Mouse (Mus musculus): Measurements from ENCODE around the gene Dst. TPM values are rescaled to one million over a fixed set of nuclear protein-coding genes. Genes with fewer than 3 reads are reported as not detected.

The Dst gene
- polyA plus RNA-seq, 1 experiment from 2014 or later: 28.4 TPM

DNA sequence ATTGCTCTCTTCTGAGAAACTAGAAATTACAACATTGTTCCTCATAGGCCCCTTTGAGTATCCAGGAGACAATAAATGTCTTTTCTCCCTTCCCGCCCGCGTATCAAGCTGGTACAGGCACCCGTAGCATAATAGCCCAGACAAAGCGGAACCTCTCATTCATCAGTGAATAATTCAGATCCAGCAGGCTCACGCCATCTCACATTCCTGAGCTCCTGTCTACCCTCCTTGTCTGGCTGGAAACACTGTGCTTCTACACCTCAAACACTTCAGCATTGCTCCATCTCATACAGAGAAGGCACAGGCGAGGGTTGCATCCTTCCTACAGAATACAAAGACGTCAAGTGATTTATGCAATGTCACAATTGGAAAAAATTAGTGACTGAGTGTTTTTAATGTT is 23.8 kb downstream of the Dst start:
- no peaks in the 10 kb centered on the region for H3K4me1 ChIP-seq (replicated peaks)
- no peaks in the 10 kb centered on the region for H3K9me3 ChIP-seq (replicated peaks)
- no peak overlapping the region for H3K4me2 ChIP-seq
- no peak for ATAC-seq (ENCODE audit: insufficient number of reproducible peaks, low FRiP score)
- no peaks in the 10 kb centered on the region for H3K36me3 ChIP-seq
- no peak overlapping the region for H3K4me3 ChIP-seq
- WGBS: 86% methylated on average over 8 of the region's 8 CpGs
- no peak overlapping the region for H3K27ac ChIP-seq (ENCODE audit: poor library complexity, severe bottlenecking)
- H3K27me3 ChIP-seq (replicated peaks): no peaks in the 10 kb centered on the region
- H3K9ac ChIP-seq: no peak overlapping the region

DNA sequence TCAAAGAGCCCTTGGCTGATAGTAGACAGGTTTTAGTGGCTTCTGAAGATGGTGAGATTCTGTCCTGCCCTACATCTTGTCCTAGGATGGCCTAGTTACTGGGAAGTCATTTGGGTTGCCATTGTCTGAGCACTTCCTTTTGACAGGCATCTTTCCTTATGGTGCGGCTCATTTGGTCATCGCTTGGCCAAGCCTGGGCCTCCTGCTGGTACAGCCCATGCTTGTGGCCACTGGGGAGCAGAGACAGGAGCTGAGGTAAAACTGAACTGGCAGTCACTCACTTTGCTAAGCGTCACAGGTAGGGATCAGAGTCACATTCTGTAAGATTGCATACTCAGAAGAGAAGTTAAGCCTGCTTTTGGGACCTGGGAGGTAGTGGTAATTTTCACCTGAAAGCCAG is 24.2 kb downstream of the Dst start:
- Histone ChIP-seq H3K4me2 (no peak overlapping the region), H3K27me3 (replicated peaks) (no peaks in the 10 kb centered on the region), H3K4me3 (no peak overlapping the region), H3K4me1 (replicated peaks) (no peaks in the 10 kb centered on the region), H3K9ac (no peak overlapping the region), H3K9me3 (replicated peaks) (no peaks in the 10 kb centered on the region), H3K27ac (ENCODE audit: poor library complexity, severe bottlenecking) (no peak overlapping the region), H3K36me3 (no peaks in the 10 kb centered on the region)
- no peak for ATAC-seq (ENCODE audit: insufficient number of reproducible peaks, low FRiP score)
- WGBS: 91% methylated on average over 3 of the region's 3 CpGs

DNA sequence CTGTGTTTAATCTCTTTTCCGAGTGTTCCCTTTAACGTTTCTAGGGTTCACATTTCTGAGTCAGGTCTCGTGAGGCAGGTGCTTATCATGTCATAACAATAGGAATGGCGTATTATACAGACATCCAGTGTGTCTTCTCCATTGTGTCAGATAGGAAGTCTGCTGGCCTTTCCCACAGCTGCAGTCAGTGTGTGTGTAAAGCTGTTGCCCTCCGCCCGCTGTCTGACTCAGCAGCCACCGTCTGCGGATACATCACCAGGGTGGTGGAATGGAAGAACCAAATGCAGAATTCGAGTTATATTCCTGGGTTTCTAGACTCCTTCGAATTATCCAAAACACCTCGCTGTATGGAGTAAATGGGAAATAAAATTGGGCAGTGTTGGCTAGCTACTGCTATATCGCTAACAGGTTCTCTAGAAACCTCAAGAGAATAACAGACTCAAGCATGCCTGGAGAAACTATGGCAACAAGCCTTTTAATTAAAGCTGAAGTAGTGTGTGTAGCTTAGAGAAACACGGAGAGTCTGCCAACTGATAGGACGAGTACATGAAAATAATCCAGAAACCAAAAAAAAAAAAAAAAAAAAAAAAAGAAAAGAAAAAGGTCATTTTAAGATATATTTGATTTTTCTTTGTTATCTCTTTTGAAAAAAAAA is 24.9 kb downstream of the Dst start:
- no peaks in the 10 kb centered on the region for H3K36me3 ChIP-seq
- no peaks in the 10 kb centered on the region for H3K9me3 ChIP-seq (replicated peaks)
- ATAC-seq (ENCODE audit: insufficient number of reproducible peaks, low FRiP score): no peak
- 78% methylated on average over 14 of the region's 14 CpGs for WGBS
- no peaks in the 10 kb centered on the region for H3K27me3 ChIP-seq (replicated peaks)
- no peak overlapping the region for H3K9ac ChIP-seq
- no peak overlapping the region for H3K27ac ChIP-seq (ENCODE audit: poor library complexity, severe bottlenecking)
- H3K4me2 ChIP-seq: no peak overlapping the region
- no peak overlapping the region for H3K4me3 ChIP-seq
- H3K4me1 ChIP-seq (replicated peaks): no peaks in the 10 kb centered on the region

DNA sequence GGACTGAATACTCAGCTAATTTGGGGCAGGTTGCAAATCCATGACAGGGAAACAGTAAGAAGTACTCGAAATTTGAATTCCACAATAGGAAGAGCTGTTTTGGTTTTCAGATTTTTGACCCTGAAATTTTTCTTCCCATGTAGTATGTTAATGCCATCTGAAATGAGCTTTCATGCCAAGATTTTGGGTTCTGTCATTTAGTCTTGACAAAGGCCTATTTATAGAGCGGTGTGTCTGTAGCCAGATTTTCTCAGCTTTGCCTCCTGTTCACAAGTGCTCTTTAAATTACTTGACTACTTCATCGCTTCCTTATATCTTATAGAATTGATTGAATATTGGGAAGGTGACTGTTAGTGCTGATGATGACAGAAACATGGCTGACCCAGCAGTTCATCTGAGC is 27.9 kb downstream of the Dst start:
- Histone ChIP-seq H3K27me3 (replicated peaks) (no peaks in the 10 kb centered on the region), H3K4me3 (no peak overlapping the region), H3K4me2 (no peak overlapping the region), H3K4me1 (replicated peaks) (0 out of 2 replicates have a peak, but pooled peaks cover 4% of the 10 kb centered on the region), H3K36me3 (no peaks in the 10 kb centered on the region), H3K9me3 (replicated peaks) (no peaks in the 10 kb centered on the region), H3K9ac (no peak overlapping the region), H3K27ac (ENCODE audit: poor library complexity, severe bottlenecking) (no peak overlapping the region)
- WGBS: 77% methylated on average over 3 of the region's 3 CpGs
- no peak for ATAC-seq (ENCODE audit: insufficient number of reproducible peaks, low FRiP score)

DNA sequence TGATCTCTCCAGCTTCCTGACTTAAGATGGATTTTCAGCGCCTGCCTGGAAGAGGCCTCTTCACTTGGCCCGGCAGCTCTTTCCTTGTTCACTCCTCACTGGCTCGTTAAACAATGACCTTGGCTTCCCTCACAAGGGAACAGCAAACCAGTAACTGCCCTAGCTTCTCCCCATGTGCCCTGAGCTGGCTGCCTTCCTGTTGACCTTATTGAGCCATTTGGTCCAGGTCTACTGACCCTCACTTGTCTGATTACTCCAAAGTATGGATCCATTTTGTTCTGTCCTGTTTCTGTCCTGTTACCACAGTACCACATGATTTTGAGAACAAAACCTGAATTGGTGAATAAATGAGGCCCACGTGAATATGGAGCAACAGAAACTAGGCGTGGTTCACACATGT is 31.8 kb downstream of the Dst start:
- Histone ChIP-seq H3K9me3 (replicated peaks) (no peaks in the 10 kb centered on the region), H3K27ac (ENCODE audit: poor library complexity, severe bottlenecking) (no peak overlapping the region), H3K27me3 (replicated peaks) (no peaks in the 10 kb centered on the region), H3K36me3 (no peaks in the 10 kb centered on the region), H3K4me3 (no peak overlapping the region), H3K9ac (no peak overlapping the region), H3K4me1 (replicated peaks) (peaks cover 7% of the 10 kb centered on the region), H3K4me2 (no peak overlapping the region)
- no peak for ATAC-seq (ENCODE audit: insufficient number of reproducible peaks, low FRiP score)
- 71% methylated on average over 5 of the region's 5 CpGs for WGBS

DNA sequence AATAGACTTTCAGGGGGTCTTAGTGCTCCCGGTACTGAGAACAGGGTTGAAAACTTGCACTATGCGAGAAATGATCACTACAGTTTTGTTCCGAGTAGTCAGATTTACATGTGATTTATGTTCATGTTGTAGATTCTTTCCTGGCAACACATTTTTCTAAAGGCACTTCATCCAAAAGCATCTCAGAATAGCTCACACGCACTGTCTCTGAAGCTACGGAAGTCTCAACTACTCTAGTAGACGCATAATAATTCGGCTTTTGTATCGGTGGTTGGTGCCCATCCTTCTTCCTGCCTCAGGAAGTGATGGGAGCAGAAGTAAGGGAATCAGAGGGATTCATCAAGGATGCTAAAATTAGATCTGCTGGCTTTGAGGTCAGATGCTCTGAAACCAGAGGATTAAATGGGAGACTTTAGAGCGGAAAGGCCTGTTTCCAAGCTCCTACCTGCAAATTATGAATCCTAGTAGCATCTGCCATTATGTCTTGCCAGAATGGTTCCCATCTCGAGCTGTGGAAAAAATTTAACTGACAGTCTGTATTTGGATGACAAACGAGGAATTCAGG is 32.4 kb downstream of the Dst start:
- Histone ChIP-seq H3K9me3 (replicated peaks) (no peaks in the 10 kb centered on the region), H3K4me1 (replicated peaks) (peaks cover 14% of the 10 kb centered on the region), H3K27ac (ENCODE audit: poor library complexity, severe bottlenecking) (no peak overlapping the region), H3K4me3 (no peak overlapping the region), H3K9ac (no peak overlapping the region), H3K4me2 (no peak overlapping the region), H3K36me3 (no peaks in the 10 kb centered on the region), H3K27me3 (replicated peaks) (no peaks in the 10 kb centered on the region)
- WGBS: 77% methylated on average over 11 of the region's 11 CpGs
- no peak for ATAC-seq (ENCODE audit: insufficient number of reproducible peaks, low FRiP score)

DNA sequence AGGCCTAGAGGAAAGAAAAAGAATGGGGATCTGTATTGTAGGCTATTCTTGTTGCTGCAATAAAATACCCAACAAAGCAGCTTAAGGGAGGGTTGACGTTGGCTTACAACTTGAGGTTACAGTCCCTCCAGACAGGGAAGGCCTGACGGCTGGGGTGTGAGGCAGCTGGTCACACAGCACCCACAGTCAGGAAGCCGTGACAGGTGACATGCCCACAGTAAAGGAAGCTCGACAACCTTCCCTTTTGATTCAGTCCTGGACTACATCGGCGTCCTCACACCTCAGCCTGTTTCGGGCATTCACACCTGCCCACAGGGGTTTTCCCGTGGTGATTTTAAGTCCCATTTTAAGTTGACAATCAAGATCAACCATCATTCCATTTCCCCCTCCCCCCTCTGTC is 34.6 kb downstream of the Dst start:
- no peaks in the 10 kb centered on the region for H3K27me3 ChIP-seq (replicated peaks)
- no peaks in the 10 kb centered on the region for H3K36me3 ChIP-seq
- no peak overlapping the region for H3K4me2 ChIP-seq
- H3K4me3 ChIP-seq: no peak overlapping the region
- no peak overlapping the region for H3K27ac ChIP-seq (ENCODE audit: poor library complexity, severe bottlenecking)
- 78% methylated on average over 8 of the region's 8 CpGs for WGBS
- H3K4me1 ChIP-seq (replicated peaks): peaks cover 33% of the 10 kb centered on the region
- H3K9me3 ChIP-seq (replicated peaks): no peaks in the 10 kb centered on the region
- H3K9ac ChIP-seq: no peak overlapping the region
- ATAC-seq (ENCODE audit: insufficient number of reproducible peaks, low FRiP score): no peak

DNA sequence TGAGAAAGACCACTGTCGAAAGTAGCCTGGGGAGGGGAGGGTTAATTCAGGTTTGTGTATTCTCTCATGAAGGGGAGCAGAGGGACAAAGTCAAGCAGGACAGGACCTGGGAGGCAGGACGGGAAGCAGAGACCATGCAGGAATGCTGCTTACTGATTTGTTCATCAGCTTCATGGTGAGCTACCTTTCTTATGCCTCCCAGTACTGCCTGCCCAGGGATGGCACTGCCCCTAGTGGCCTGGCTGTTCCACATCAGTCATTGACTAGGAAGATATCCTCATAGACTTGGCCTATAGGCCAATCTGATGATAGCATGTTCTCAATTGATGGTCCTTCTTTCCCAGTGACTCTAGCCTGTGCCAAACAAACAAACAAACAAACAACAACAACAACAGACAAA is 35.9 kb downstream of the Dst start:
- no peak for ATAC-seq (ENCODE audit: insufficient number of reproducible peaks, low FRiP score)
- no peak overlapping the region for H3K4me3 ChIP-seq
- H3K27ac ChIP-seq (ENCODE audit: poor library complexity, severe bottlenecking): no peak overlapping the region

DNA sequence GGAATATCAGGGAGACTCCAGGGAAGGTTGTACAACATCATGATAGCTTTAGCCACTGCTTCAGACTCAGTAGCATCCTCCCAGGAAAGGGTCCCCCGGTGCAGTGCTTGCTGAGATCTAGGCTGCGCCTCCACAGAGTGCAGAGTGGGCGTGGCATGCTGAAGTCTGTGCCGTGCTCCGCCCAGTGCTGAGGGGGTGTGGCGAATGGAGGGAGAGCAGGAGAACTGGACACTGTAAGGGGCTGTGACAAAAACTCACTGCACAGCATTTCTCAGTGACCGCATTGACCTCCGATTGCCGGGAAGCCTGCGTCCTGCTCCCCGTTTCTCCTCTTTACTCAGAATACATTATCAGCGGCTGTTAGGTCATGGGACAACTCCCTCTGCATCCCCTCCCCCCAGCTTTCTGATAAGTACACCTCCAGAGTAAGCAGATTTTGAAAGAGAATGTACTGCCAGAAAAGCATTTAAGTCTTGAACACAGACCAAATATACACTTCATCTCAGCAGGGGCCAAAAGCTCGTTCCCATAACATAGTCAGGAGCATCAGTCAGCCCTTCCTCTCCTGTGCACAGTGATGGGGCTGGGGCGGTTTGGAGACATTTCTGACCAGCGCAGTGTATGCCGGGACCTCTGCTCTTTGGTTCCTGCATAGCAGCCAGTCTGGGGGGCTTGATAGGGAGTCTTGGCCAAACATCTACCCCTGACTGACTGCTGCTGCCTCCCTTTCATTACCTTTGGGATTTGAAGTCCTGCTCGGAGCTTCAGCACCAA is 37.1 kb downstream of the Dst start:
- peak overlapping the region; percentile 78 for H3K27ac ChIP-seq (ENCODE audit: poor library complexity, severe bottlenecking)
- H3K4me1 ChIP-seq (replicated peaks): peaks cover 32% of the 10 kb centered on the region
- H3K4me2 ChIP-seq: peak overlapping the region; percentile 60
- WGBS: 32% methylated on average over 17 of the region's 17 CpGs
- peak overlapping the region; percentile 31 for H3K4me3 ChIP-seq
- ATAC-seq (ENCODE audit: insufficient number of reproducible peaks, low FRiP score): peak; percentile 90
- H3K9me3 ChIP-seq (replicated peaks): no peaks in the 10 kb centered on the region
- no peak overlapping the region; the same call in 1 of the 2 replicates for H3K9ac ChIP-seq
- H3K27me3 ChIP-seq (replicated peaks): no peaks in the 10 kb centered on the region
- H3K36me3 ChIP-seq: no peaks in the 10 kb centered on the region

More for the DNA sequence above, 35.9 kb downstream of the Dst start:
- Histone ChIP-seq H3K9me3 (replicated peaks) (no peaks in the 10 kb centered on the region), H3K9ac (no peak overlapping the region), H3K4me2 (no peak overlapping the region), H3K4me1 (replicated peaks) (peaks cover 36% of the 10 kb centered on the region), H3K36me3 (no peaks in the 10 kb centered on the region), H3K27me3 (replicated peaks) (no peaks in the 10 kb centered on the region)
- 64% methylated on average over 2 of the region's 2 CpGs for WGBS

DNA sequence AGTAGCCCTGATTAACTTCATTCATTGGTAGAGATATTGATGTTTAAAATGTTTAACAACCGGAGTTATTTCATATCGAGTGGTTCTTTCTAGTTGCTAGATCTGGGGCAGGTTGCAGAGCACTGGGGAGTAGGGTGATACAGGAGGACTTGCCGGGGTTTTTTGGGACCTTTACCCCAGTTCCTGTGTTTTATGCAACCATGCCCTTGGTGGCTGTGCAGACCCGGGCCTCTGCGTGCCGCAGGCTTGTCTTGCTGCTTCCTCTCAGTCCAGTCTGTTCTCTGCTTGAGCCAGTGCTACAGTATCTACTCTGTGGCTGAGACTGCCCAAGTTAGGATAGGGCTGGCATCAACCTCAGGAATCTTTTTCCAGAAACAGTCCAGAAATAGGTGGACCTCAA is 37.7 kb downstream of the Dst start:
- H3K9ac ChIP-seq: no peak overlapping the region
- no peaks in the 10 kb centered on the region for H3K36me3 ChIP-seq
- peak overlapping the region; percentile 60; the same call in 1 of the 2 replicates for H3K4me2 ChIP-seq
- no peaks in the 10 kb centered on the region for H3K9me3 ChIP-seq (replicated peaks)
- H3K27me3 ChIP-seq (replicated peaks): no peaks in the 10 kb centered on the region
- no peak for ATAC-seq (ENCODE audit: insufficient number of reproducible peaks, low FRiP score)
- 83% methylated on average over 6 of the region's 6 CpGs for WGBS
- H3K4me1 ChIP-seq (replicated peaks): peaks cover 32% of the 10 kb centered on the region
- peak overlapping the region; percentile 78 for H3K27ac ChIP-seq (ENCODE audit: poor library complexity, severe bottlenecking)
- H3K4me3 ChIP-seq: no peak overlapping the region

DNA sequence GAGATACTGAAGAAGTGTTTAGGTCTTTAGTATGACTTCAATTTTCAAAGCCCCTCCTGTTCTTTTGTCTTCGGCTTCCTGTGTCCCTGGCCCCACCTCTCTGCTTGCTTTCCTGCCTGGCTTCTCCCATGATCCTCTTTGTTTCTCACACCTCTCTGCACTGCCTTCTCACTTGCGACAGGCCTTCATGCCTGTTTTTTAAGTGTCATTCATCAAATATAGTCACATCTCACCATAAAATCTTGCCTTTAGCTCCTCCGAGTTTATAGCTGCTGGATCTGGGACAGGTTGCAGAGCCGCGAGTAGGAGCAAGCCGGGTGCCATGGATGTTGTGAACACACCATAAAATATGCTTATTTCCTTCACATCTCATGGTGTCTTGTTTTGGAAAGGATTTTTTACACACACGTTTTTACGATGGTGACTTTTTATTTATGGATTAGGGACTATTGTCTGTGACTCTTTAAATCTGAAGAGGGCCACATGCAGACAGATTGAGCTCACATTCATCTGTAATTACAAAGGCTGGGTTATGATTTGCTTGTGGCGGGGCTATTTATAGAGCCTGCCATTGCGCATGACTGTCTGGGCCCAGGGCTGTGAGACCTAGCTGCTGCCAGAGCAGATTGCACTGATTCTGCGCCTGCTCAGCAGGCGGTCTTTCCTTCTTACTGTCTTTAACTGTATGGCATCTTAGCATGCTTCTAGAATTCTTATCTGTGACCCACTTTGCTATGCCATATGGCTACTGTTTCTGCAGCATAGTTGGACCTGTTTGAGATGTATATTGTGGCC is 38.8 kb downstream of the Dst start:
- ATAC-seq (ENCODE audit: insufficient number of reproducible peaks, low FRiP score): peak; percentile 64; the same call in 1 of the 2 replicates
- no peaks in the 10 kb centered on the region for H3K27me3 ChIP-seq (replicated peaks)
- H3K4me2 ChIP-seq: no peak overlapping the region
- no peak overlapping the region for H3K4me3 ChIP-seq
- 63% methylated on average over 12 of the region's 12 CpGs for WGBS
- H3K9ac ChIP-seq: no peak overlapping the region
- no peaks in the 10 kb centered on the region for H3K9me3 ChIP-seq (replicated peaks)
- no peaks in the 10 kb centered on the region for H3K36me3 ChIP-seq
- H3K4me1 ChIP-seq (replicated peaks): peaks cover 32% of the 10 kb centered on the region
- peak overlapping the region; percentile 78 for H3K27ac ChIP-seq (ENCODE audit: poor library complexity, severe bottlenecking)
